Mouse (Mus musculus): ENCODE measurements around the gene Wdr12. TPM values are rescaled to one million over a fixed set of nuclear protein-coding genes. Genes with fewer than 3 reads are reported as not detected.
"Not testable (repeated sequence)": the region's sequence is repeated elsewhere in the genome, so short reads cannot be mapped to it uniquely, and the experiment has no call there.

Wdr12 gene
- polyA plus RNA-seq, 1 experiment from 2014 or later, result 47.3 TPM

DNA sequence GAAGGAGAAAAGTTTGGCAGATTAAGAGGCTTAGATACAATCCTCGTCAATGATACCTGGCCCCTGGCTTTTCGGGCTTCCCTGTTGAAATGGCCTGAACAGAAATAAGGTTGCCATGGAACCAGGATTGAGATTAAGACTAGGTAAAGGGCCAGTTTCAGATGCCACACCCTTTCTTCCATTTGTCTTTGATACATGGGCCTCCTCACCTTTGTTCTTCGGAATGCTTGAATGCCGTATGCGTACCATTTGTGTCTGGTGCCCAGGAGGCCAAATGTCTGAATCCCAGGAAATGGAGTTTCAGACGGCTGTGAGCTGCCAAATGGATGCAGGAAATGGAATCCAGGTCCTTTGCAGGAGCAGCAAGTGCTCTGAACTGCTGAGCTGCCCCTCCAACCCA is 22.0 kb downstream of the Wdr12 start:
- Histone ChIP-seq H3K36me3 (ENCODE audit: control insufficient read depth, insufficient read depth, low read length) (peaks cover 16% of the 10 kb centered on the region), H3K9ac (replicated peaks; ENCODE audit: low read depth, low read length) (no peak overlapping the region), H3K27ac (ENCODE audit: low read length) (no peak overlapping the region), H3K27me3 (ENCODE audit: control insufficient read depth, insufficient read depth, low read length) (no peaks in the 10 kb centered on the region), H3K4me3 (ENCODE audit: low read depth, low read length) (no peak overlapping the region), H3K4me1 (ENCODE audit: control insufficient read depth, insufficient read depth, low read length) (no peaks in the 10 kb centered on the region), H3K9me3 (ENCODE audit: control insufficient read depth, low read depth, low read length) (no peaks in the 10 kb centered on the region), H3K4me2 (replicated peaks; ENCODE audit: low read depth, low read length) (no peak overlapping the region)
- 87% methylated on average over 6 of the region's 6 CpGs for WGBS
- ATAC-seq (ENCODE audit: insufficient number of reproducible peaks, insufficient read depth, low FRiP score, low read depth), result no peak

DNA sequence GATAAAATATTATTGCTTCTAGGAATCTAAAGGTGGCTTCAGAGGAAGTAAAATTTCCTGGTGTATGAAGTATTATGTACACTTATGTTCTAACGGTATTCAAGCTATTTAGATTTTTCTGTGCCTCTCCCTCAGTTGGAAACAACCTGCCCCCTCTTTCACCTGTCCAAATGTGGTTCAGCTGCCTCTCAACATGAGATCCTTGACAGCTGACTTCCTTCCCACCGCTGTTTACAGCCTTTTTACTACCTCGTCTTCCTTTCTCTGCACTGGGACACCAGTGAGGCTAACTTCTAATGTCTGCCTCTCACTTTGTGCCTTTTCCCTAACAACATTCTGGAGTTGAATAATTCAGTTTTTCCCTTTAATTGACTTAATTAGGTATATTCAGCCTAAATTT is 22.9 kb downstream of the Wdr12 start:
- no peaks in the 10 kb centered on the region for H3K4me1 ChIP-seq (ENCODE audit: control insufficient read depth, insufficient read depth, low read length)
- no peak overlapping the region for H3K4me3 ChIP-seq (ENCODE audit: low read depth, low read length)
- no peaks in the 10 kb centered on the region for H3K27me3 ChIP-seq (ENCODE audit: control insufficient read depth, insufficient read depth, low read length)
- no peak for ATAC-seq (ENCODE audit: insufficient number of reproducible peaks, insufficient read depth, low FRiP score, low read depth)
- H3K27ac ChIP-seq (ENCODE audit: low read length), result no peak overlapping the region
- H3K9ac ChIP-seq (replicated peaks; ENCODE audit: low read depth, low read length), result no peak overlapping the region
- H3K4me2 ChIP-seq (replicated peaks; ENCODE audit: low read depth, low read length), result no peak overlapping the region
- peaks cover 16% of the 10 kb centered on the region for H3K36me3 ChIP-seq (ENCODE audit: control insufficient read depth, insufficient read depth, low read length)
- 82% methylated on average over 3 of the region's 3 CpGs for WGBS
- H3K9me3 ChIP-seq (ENCODE audit: control insufficient read depth, low read depth, low read length), result no peaks in the 10 kb centered on the region

DNA sequence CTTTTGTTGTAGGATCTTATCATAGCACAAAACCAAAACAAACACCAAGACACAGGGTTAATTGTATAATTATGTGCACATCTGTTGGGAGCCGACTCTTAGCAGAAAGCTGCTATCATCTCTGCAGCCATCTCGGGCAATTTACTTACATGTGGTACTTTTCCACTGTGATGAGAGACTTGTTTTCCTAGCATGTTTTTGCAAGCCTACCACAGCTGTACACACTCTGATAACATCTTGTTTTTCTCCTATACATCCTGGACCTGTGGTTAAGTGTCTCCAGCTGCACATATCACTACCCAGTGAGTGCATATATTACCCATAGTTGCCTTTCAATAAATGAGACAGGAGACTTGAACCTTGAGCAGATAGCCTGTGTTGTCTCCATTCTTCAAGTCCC is 23.5 kb downstream of the Wdr12 start:
- no peak overlapping the region for H3K9ac ChIP-seq (replicated peaks; ENCODE audit: low read depth, low read length)
- no peak overlapping the region for H3K27ac ChIP-seq (ENCODE audit: low read length)
- no peak for ATAC-seq (ENCODE audit: insufficient number of reproducible peaks, insufficient read depth, low FRiP score, low read depth)
- peaks cover 13% of the 10 kb centered on the region for H3K36me3 ChIP-seq (ENCODE audit: control insufficient read depth, insufficient read depth, low read length)
- no peaks in the 10 kb centered on the region for H3K9me3 ChIP-seq (ENCODE audit: control insufficient read depth, low read depth, low read length)
- no peak overlapping the region for H3K4me3 ChIP-seq (ENCODE audit: low read depth, low read length)
- H3K4me1 ChIP-seq (ENCODE audit: control insufficient read depth, insufficient read depth, low read length), result no peaks in the 10 kb centered on the region
- H3K4me2 ChIP-seq (replicated peaks; ENCODE audit: low read depth, low read length), result no peak overlapping the region
- no peaks in the 10 kb centered on the region for H3K27me3 ChIP-seq (ENCODE audit: control insufficient read depth, insufficient read depth, low read length)
- WGBS, result 78% methylated on average over 2 of the region's 2 CpGs

DNA sequence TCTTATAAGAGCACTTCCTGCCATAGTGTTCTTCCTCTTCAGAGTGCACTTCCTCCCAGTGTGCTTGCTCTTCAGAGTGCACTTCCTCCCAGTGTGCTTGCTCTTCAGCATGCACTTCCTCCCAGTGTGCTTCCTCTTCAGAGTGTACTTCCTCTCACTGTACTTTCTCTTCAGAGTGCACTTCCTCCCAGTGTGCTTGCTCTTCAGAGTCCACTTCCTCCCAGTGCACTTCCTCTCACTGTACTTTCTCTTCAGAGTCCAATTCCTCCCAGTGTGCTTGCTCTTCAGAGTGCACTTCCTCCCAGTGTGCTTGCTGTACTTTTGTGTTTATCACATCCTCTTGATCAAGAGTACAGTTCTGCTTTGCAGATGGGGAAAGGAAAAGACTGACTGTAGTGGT is 27.7 kb downstream of the Wdr12 start:
- H3K4me3 ChIP-seq (ENCODE audit: low read depth, low read length); H3K36me3 ChIP-seq (ENCODE audit: control insufficient read depth, insufficient read depth, low read length); H3K27ac ChIP-seq (ENCODE audit: low read length); H3K27me3 ChIP-seq (ENCODE audit: control insufficient read depth, insufficient read depth, low read length); H3K4me2 ChIP-seq (replicated peaks; ENCODE audit: low read depth, low read length); ATAC-seq (ENCODE audit: insufficient number of reproducible peaks, insufficient read depth, low FRiP score, low read depth); H3K4me1 ChIP-seq (ENCODE audit: control insufficient read depth, insufficient read depth, low read length); H3K9ac ChIP-seq (replicated peaks; ENCODE audit: low read depth, low read length); H3K9me3 ChIP-seq (ENCODE audit: control insufficient read depth, low read depth, low read length): not testable (repeated sequence)

DNA sequence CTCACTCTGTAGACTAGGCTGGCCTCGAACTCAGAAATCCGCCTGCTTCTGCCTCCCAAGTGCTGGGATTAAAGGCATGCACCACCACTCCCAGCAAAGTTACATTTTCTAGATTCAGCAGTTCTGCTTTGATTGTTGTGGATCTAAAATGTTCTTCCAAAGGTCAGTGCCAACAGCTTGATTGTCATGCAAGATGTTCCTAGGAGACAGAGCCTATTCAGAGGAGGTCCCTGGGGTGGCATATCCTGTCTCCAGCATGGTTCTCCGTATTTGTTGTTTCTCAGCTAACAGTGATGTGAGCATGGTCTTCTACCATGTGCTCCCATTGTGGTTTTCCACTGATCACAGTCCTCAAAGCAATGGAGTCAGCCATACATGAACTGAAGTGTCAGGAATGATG is 42.1 kb downstream of the Wdr12 start:
- no peaks in the 10 kb centered on the region for H3K9me3 ChIP-seq (ENCODE audit: control insufficient read depth, low read depth, low read length)

DNA sequence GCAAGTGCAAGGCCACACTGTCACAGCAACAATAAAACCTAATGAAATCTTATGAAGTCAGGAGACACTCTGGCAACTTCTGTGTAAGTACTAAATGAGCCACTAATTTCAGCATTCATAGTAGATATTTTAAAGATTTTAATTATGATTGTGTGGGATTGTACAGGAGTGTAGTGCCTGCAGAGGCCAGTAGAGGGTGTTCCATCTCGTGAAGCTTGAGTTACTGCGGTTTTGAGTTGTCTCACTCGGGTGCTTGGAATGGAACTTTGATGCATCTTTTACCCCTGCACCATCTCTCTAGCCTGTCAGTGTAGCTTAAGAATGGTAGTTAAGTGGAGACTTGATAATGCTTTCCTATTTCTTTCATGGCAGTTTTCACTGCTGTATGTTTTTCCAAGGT is 43.8 kb downstream of the Wdr12 start:
- ATAC-seq (ENCODE audit: insufficient number of reproducible peaks, insufficient read depth, low FRiP score, low read depth), result no peak
- H3K36me3 ChIP-seq (ENCODE audit: control insufficient read depth, insufficient read depth, low read length), result no peaks in the 10 kb centered on the region
- H3K4me2 ChIP-seq (replicated peaks; ENCODE audit: low read depth, low read length), result no peak overlapping the region
- no peaks in the 10 kb centered on the region for H3K27me3 ChIP-seq (ENCODE audit: control insufficient read depth, insufficient read depth, low read length)
- no peak overlapping the region for H3K9ac ChIP-seq (replicated peaks; ENCODE audit: low read depth, low read length)
- no peak overlapping the region for H3K27ac ChIP-seq (ENCODE audit: low read length)
- no peaks in the 10 kb centered on the region for H3K4me1 ChIP-seq (ENCODE audit: control insufficient read depth, insufficient read depth, low read length)
- H3K4me3 ChIP-seq (ENCODE audit: low read depth, low read length), result no peak overlapping the region
- 39% methylated on average over 3 of the region's 3 CpGs for WGBS
- H3K9me3 ChIP-seq (ENCODE audit: control insufficient read depth, low read depth, low read length), result no peaks in the 10 kb centered on the region

More for the DNA sequence above, 42.1 kb downstream of the Wdr12 start:
- Histone ChIP-seq H3K36me3 (ENCODE audit: control insufficient read depth, insufficient read depth, low read length) (no peaks in the 10 kb centered on the region), H3K9ac (replicated peaks; ENCODE audit: low read depth, low read length) (no peak overlapping the region), H3K27ac (ENCODE audit: low read length) (no peak overlapping the region), H3K4me3 (ENCODE audit: low read depth, low read length) (no peak overlapping the region), H3K4me2 (replicated peaks; ENCODE audit: low read depth, low read length) (no peak overlapping the region), H3K27me3 (ENCODE audit: control insufficient read depth, insufficient read depth, low read length) (no peaks in the 10 kb centered on the region), H3K4me1 (ENCODE audit: control insufficient read depth, insufficient read depth, low read length) (no peaks in the 10 kb centered on the region)
- 89% methylated on average over 3 of the region's 3 CpGs for WGBS
- no peak for ATAC-seq (ENCODE audit: insufficient number of reproducible peaks, insufficient read depth, low FRiP score, low read depth)

DNA sequence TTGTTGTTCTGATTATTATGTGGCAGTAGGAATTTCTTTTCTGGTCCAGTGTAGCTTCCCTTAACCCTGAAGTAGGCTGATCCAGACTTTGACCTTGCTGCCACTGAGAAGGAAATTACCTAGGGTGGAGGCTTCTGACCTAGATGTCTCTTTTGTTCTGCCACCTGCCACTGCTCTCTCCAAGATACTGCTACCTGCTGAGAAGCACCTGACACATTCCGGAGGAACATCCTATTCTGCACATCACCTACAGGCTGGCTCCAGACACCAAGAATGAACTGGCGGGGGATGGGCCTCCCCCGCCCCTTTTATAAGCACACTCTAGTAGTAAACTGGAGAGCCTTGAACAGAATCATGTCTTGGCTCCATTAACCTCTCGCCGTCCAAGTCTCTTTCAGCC is 51.0 kb downstream of the Wdr12 start:
- H3K4me3 ChIP-seq (ENCODE audit: low read depth, low read length); H3K27me3 ChIP-seq (ENCODE audit: control insufficient read depth, insufficient read depth, low read length); H3K36me3 ChIP-seq (ENCODE audit: control insufficient read depth, insufficient read depth, low read length); H3K27ac ChIP-seq (ENCODE audit: low read length); H3K9ac ChIP-seq (replicated peaks; ENCODE audit: low read depth, low read length); H3K9me3 ChIP-seq (ENCODE audit: control insufficient read depth, low read depth, low read length); H3K4me1 ChIP-seq (ENCODE audit: control insufficient read depth, insufficient read depth, low read length); H3K4me2 ChIP-seq (replicated peaks; ENCODE audit: low read depth, low read length); ATAC-seq (ENCODE audit: insufficient number of reproducible peaks, insufficient read depth, low FRiP score, low read depth): not testable (repeated sequence)
- 96% methylated on average over 5 of the region's 5 CpGs for WGBS

DNA sequence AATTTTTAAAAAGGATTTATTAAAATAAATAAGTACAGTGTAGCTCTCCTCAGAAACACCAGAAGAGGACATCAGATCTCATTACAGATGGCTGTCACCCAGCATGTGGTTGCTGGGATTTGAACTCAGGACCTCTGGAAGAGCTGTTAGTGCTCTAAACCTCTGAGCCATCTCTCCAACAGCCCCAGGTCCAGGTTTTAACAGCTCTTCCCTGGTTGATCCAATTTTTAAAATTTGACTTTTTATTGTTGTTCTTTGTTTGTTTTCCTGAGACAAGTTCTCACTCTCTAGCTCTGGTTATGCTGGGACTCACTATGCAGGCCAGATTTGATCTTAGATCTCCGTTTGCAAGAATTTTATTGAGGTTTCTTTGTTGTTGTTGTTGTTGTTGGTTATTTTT is 53.9 kb downstream of the Wdr12 start:
- no peak for ATAC-seq (ENCODE audit: insufficient number of reproducible peaks, insufficient read depth, low FRiP score, low read depth)
- no peak overlapping the region for H3K27ac ChIP-seq (ENCODE audit: low read length)

DNA sequence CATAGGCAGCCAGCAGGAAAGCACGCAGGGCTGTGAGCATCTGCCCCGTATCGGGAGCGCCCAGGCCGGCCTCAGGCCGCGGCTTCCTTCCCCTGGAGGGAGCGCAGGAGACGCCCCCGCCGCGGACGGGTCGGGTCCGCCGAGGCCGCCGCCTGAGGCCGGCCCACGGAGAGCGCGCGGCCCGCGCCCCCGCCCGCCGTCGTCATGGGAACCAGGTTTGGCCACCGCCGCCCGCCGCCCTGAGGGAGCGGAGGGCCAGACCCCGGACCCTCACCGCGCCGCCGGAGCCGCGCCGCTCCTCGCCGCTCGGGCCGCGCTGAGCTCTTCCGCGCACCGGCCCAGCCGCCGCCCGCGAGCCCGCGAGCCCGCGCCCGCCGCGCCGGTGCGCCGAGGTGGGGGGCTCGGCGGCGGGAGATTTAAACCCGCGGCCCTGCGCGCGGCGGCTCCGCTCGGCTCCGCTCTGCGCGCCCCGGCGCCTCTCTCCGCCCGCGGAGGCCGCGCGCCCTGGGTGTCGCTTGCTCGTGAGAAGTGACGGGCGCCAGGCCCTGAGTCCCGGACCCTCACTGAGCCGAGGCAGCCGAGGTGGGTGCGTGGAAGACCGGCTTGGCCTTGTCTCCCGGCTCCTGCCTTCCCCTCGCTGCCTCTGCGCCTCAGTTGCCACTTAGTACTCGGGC is 55.5 kb downstream of the Wdr12 start, which contains the start of gene Ica1l:
TSS of gene Ica1l (minus strand) at position 389 of the 674 bp plus-strand sequence.
- Histone ChIP-seq H3K9ac (replicated peaks; ENCODE audit: low read depth, low read length) (peak within 1 kb of the TSS; percentile 42), H3K4me2 (replicated peaks; ENCODE audit: low read depth, low read length) (peak within 1 kb of the TSS; percentile 95), H3K27ac (ENCODE audit: low read length) (no peak within 1 kb of the TSS), H3K27me3 (ENCODE audit: control insufficient read depth, insufficient read depth, low read length) (0 out of 2 replicates have a peak, but pooled peaks cover 4% of the 10 kb centered on the region), H3K9me3 (ENCODE audit: control insufficient read depth, low read depth, low read length) (no peaks in the 10 kb centered on the region), H3K4me1 (ENCODE audit: control insufficient read depth, insufficient read depth, low read length) (no peaks in the 10 kb centered on the region), H3K36me3 (ENCODE audit: control insufficient read depth, insufficient read depth, low read length) (no peaks in the 10 kb centered on the region), H3K4me3 (ENCODE audit: low read depth, low read length) (peak within 1 kb of the TSS; percentile 61)
- under 1% methylated on average over 77 of the region's 99 CpGs for WGBS
- peak; percentile 80 for ATAC-seq (ENCODE audit: insufficient number of reproducible peaks, insufficient read depth, low FRiP score, low read depth)

More for the DNA sequence above, 53.9 kb downstream of the Wdr12 start:
- Histone ChIP-seq H3K4me2 (replicated peaks; ENCODE audit: low read depth, low read length) (no peak overlapping the region), H3K36me3 (ENCODE audit: control insufficient read depth, insufficient read depth, low read length) (no peaks in the 10 kb centered on the region), H3K9ac (replicated peaks; ENCODE audit: low read depth, low read length) (no peak overlapping the region), H3K4me3 (ENCODE audit: low read depth, low read length) (no peak overlapping the region), H3K27me3 (ENCODE audit: control insufficient read depth, insufficient read depth, low read length) (0 out of 2 replicates have a peak, but pooled peaks cover 4% of the 10 kb centered on the region), H3K4me1 (ENCODE audit: control insufficient read depth, insufficient read depth, low read length) (no peaks in the 10 kb centered on the region), H3K9me3 (ENCODE audit: control insufficient read depth, low read depth, low read length) (no peaks in the 10 kb centered on the region)
- WGBS, result 88% methylated on average over 1 of the region's 1 CpGs

Measured in stomach, embryonic 14.5 days (tissue).